Mouse (Mus musculus): ENCODE data around the gene Prkar1a.

Gene Prkar1a

DNA sequence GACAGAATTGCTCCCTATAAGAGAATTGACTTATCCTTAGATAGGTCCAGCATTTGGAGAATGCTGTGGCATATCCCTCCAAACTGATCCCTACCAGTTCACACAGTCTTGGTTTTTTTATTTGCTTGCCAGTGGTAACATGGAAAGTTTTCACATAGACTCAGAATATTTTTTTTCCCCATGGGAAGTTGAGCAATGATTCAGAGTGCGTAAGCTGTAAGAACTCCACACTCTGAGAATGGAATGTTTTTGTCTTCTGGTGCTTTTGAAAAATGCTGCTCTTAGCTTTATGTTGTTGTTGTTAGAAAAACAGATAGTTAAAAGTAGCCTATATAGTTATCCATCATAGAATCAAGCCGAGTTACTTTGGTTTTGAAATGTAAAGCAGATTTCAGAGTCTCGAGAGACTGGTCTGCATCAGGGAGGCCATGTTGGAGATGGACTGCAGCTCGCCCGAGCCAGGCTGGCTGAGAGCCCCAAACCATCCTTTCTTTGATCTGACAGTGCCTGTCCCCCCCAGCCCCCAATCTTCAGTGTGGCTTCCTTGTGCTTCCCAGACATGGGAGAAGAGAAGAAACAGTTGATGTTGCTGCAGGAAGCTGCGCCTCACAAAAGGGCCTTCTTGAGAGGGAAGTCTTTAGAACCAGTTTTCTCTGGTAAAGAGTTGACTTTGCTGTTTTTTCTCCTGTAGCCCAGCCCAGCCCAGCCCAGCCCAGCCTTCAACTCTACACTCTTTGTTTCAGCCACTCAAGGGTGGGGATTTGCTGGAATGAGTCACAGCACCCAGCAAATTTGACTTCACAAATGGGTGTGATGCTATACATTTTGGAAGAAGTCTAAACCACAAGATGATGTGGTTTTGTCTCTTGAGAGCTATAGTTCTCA is 22.2 kb downstream of the Prkar1a start:
- intact Hi-C loops (cut with DNase I): loop anchor here (2.0 to 5.0 kb wide), 2 partner anchors 51 to 189 kb away; partner anchors contain the start of gene Fam20a

GRCm38 (mm10) chr11:109672021-109672324 is 22.8 kb downstream of the Prkar1a start:
- intact Hi-C loops (cut with DNase I): loop anchor here (5.0 kb wide), 1 partner anchor 50 kb away; the partner anchor contains the start of gene Fam20a

DNA sequence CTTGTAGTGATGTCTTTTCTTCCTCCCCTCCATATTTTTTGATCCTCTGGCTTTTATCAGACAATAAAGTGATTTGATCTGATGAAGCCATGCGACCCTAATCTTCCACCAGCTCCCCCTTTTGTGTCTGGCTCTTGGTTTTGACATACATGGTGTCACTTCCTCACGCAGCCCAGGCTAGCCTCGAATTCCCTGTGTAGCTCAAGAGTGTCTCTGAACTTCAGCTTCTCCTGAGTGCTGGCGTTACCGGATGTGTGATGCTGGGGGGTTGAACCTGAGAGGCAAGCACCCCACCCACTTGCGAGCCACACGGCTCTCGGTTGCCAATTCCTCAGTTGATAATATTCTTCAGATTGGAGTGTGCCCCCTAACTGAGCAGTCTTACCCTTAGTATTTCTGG is 23.2 kb downstream of the Prkar1a start:
- intact Hi-C loops (cut with DNase I): loop anchor here (5.0 kb wide), 1 partner anchor 50 kb away; the partner anchor contains the start of gene Fam20a

DNA sequence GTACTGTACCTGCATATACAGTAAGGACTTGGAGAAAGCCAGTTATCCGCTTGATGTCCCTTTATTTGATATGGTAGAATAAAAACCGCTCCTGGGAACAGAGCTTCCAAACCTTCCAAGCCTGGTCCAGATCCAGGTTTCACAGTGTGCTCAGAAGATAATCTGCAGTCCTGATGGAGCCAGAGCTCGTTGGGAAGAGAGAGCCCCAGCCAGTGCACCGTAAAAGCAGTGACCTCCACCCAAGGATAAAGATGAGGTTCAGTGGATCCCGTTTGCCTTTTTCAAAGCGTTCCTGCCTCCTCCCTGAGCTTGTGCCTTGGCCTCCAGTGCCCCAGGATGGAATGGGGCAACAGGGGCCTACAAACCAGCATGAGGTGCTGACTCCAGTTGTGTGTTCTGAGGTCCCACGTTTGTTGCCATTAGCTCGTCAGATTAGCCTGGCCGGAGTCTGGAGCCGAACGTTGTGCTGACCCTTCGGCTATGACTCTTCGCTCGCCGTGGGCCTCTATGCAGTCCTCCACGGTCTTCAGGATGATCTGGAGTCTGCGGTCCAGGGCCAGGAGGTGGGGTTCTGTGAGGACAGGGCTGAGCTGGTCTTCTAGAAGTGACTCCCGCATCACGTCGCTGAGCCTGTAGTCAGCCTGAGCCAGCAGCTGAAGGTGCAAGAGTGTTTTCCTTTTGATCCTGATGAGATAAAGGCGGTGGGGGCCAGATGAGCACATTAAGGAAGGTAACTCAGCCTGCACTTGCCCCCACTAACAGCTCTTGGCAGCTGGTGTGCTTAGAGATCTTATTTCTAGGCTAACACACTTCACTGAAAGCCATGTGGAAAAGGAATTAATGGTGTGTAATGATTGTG is 23.9 kb downstream of the Prkar1a start:
- intact Hi-C loops (cut with DNase I): loop anchor here (5.0 kb wide), 1 partner anchor 49 kb away; the partner anchor contains the start of gene Fam20a

GRCm38 (mm10) chr11:109673741-109674140 is 24.5 kb downstream of the Prkar1a start:
- intact Hi-C loops (cut with DNase I): loop anchor here (5.0 kb wide), 1 partner anchor 49 kb away; the partner anchor contains the start of gene Fam20a

GRCm38 (mm10) chr11:109674542-109674941 is 25.3 kb downstream of the Prkar1a start:
- intact Hi-C loops (cut with DNase I): loop anchor here (5.0 kb wide), 1 partner anchor 48 kb away; the partner anchor contains the start of gene Fam20a

DNA sequence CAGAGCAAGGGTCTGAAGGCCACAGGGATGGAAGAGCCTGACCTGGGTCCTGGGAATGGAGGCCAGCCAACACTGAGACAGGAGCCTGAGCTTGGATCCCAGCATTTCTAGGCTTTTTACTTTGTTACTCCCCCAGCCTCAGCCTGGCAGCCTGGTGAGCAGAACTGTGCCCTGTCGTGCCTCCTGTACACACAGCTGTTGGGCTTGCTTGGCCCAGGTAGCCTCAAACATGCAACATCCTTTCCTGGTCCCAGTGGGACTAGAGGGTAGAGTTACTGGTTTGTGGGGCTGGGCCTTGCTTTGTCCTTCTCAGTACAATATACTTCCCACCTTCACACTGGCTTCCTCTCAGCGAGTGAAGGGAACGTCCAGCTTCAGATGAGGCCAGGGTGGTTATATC is 26.0 kb downstream of the Prkar1a start:
- intact Hi-C loops (cut with DNase I): no loop called here

DNA sequence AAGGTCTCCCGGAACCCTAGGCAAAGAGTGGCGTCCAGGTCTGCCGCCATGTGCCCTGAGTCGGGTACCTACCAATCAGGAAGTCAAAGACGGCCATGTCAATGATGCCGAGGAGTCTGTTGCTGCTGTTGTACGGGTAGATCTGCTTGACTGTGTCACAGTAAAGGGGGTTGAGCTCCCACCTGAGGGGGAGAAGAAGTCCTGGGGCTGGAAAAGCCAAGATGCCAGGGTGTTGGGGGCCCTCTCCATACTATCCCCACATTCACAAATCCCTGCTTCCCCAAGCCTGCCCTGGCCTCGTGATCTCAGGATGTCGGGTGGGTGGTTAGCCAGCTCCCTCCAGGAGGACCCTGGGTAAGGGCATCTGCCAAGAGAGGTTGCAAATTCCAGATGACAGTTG is 26.6 kb downstream of the Prkar1a start:
- intact Hi-C loops (cut with DNase I): no loop called here

DNA sequence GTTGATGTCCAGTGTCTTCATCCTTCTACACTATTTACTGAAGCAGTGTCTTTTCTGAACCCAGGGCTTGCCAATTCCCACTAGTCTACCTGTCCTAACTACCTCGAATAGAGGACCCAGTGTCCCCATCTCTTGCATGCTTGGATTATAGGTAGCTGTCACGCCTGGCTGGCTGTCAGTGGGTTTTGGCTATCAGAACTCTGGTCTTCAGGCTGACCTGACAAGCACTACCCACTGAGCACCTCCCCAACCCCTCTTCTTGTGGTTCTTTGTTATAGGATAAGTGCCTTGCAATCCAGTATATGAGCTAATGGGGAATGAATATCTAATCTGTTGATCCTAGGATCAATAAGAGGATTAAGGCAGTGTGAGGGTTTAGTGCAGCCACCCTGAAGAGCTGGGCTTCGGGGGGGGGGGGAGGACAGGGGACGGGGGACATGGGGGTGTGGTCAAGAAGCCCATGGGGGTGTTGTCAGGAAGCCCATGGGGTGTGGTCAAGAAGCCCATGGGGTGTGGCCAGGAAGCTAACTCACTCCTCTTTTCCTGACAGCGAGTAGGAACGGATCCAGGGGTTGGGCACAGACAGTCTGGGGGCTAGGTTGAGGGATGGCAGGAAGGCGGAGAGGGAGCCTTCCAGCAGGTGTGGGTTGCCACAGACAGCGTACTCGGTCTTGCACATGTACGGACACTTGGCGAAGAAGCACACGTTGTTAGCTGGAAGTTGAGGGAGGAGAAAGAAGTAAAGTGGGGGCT is 27.6 kb downstream of the Prkar1a start:
- intact Hi-C loops (cut with DNase I): no loop called here

- intact Hi-C loops (cut with DNase I): no loop called here
Observed at GRCm38 (mm10) chr11:109678291-109678690, 29.1 kb downstream of the Prkar1a start.

- intact Hi-C loops (cut with DNase I): no loop called here
Observed at GRCm38 (mm10) chr11:109680934-109681333, 31.7 kb downstream of the Prkar1a start.

DNA sequence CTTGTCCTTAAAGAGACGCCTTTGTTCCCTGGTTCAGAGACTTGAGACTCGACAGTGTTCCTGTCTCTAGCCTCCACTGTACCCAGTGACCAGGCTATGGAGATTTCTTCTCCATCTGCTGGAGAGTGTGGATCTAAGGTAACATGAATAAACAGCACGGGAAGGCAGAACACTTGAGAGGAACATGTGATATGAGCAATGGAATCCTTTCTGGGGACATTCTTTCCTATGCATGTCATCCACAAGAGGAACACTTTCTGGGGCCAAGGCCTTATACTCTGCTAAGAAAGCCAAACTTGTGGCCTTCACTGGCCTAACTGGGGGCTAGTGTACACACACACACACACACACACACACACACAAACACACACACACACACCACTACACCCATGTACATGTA is 32.4 kb downstream of the Prkar1a start:
- intact Hi-C loops (cut with DNase I): no loop called here

DNA sequence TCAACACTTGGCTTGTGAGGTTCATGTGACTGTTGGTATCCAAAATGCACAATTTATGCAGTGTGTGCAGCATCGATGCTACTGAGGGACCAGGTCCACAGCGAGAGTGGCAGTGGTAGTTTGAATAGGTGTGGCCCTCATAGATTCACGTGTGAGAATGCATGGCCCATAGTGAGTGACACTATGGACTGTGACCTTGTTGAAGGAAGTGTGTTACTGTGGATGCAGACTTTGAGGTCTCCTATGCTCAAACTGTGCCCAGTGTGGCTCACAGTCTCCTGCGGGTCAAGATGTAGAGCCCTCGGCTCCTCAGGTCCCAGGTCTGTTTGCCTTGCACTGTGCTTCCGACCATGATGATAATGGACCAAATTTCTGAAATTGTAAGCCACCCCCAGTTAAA is 33.0 kb downstream of the Prkar1a start:
- intact Hi-C loops (cut with DNase I): no loop called here

DNA sequence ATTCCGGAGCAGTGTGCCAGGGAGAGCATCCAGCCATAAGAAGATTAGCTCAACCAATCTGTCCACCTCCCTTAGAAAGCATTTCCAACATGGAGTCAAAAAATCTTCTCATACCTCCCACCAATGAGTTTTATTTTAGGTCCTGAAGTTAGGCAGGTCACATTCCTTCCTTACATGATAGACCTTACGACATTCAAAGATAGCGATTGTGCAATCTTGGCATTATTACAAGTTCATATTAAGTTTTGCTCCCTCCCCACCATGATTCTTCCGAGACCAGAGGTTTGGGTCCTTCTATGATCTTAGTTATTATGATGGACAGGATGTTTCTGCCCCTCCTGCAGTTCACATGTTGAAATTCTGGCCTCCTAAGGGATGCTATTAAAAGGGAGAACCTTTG is 40.3 kb downstream of the Prkar1a start:
- intact Hi-C loops (cut with DNase I): no loop called here

- intact Hi-C loops (cut with DNase I): no loop called here
Observed at GRCm38 (mm10) chr11:109692737-109693136, 43.5 kb downstream of the Prkar1a start.

- intact Hi-C loops (cut with DNase I): no loop called here
Observed at GRCm38 (mm10) chr11:109696519-109696918, 47.3 kb downstream of the Prkar1a start.

DNA sequence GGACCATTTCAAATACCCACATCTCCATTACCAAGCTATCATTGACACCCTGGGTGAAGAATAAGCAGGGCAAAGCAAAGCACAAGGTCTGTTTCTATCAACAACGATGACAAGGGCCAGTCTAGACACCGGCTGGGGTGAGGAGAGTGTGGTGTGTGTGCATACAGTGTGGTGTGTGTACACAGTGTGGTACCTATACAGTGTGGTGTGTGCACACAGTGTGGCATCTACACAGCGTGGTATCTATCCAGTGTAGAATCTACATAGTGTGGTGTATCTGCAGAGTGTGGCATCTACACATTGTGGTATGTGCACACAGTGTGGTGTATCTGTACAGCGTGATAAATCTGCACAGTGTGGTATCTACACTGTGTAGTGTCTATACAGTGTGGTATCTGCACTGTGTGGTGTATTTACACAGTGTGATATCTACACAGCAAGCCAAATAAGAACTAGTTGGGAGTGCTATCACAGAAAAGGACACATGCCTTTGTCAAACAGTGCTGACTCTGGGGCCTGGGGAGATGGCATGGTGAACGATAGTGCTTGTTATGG is 48.0 kb downstream of the Prkar1a start:
- intact Hi-C loops (cut with DNase I): no loop called here

GRCm38 (mm10) chr11:109698740-109699139 is 49.5 kb downstream of the Prkar1a start:
- intact Hi-C loops (cut with DNase I): no loop called here

GRCm38 (mm10) chr11:109699784-109700183 is 50.6 kb downstream of the Prkar1a start:
- intact Hi-C loops (cut with DNase I): no loop called here

- intact Hi-C loops (cut with DNase I): no loop called here
Observed at GRCm38 (mm10) chr11:109700761-109701160, 51.6 kb downstream of the Prkar1a start.
